Mouse (Mus musculus) lung, adult 2 months (tissue): ENCODE results near the gene Eif4g1.

Experiments used
- CTCF ChIP-seq: fragments of 200-500 bp; IDR thresholded peaks from 2 replicates; pipeline ENCODE4 v1.5.1; 2011; ENCODE audit warnings: mild to moderate bottlenecking, low read length, control low read depth; ENCODE audit not compliant: insufficient read depth
- POLR2A ChIP-seq: fragments of 200-500 bp; IDR thresholded peaks from 2 replicates; pipeline ENCODE4 v1.6.1; 2011; ENCODE audit warnings: low read depth, mild to moderate bottlenecking, control low read depth, low read length, borderline replicate concordance; ENCODE audit errors: extremely low read depth

DNA sequence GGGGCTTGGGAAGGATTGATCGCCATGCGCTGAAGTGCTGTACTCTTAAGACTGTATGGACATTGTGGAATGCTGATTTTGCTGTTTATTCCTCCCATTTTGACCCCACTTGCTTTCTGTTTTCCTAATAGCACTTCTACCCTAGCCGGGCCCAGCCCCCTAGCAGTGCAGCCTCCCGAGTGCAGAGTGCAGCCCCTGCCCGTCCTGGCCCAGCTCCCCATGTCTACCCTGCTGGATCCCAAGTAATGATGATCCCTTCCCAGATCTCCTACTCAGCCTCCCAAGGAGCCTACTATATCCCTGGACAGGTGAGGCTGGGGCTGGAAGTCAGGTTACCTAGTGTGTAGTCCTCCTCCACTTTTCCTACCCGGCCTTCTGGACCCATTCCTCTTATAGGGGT is 7.1 kb downstream of the Eif4g1 start:
- no peak for TF ChIP-seq CTCF
- no peak for TF ChIP-seq POLR2A
